Mouse (Mus musculus) T-cell, adult 2 months (primary cell): ENCODE results near the gene Sgms2.
A peak's percentile ranks its signal among the peaks of the same experiment; 100 is the strongest.

ENCODE experiments used
- DNase-seq: peaks from one replicate; pipeline ENCODE4 v3.0.0; 2022; ENCODE audit warnings: low spot score

The Sgms2 gene

DNA sequence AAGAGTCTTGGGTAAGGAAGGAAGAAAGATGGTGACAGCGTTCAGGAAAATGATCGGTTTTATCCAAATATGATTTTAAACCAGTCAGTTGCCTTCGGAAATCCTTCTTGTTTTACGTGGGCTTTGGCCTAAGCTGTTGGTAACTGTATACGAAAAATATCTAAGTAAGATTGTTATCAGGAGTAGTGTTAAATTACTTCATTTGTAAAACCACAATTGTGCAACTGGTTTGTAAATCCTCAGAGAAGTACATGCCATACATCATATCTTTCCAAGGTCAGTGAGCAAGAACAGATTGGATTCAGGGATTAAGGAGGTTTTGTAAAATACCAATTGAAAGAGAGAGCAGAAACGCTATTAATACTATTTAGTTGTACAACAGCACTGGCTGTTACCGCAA, 185.0 kb downstream of the Sgms2 start:
- DNase-seq, result no peak

DNA sequence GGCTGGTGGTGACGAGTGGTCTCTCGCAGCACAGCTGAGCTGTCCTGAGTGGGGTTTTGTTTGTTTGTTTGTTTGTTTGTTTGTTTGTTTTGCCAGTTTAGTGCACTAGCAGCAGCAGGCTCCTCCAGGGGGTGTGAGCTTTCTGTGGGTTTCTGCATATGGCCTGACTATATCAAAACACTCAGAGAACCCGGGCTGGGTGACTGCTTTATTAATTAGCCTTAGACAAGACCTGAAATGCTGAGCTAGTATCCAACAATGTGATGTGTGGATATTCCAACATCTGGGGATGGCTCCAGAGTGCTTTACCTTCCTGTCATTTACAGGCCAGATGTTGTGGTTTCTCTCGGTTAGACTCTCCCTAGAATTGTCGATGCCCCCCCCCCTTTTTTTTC, 187.9 kb downstream of the Sgms2 start:
- DNase-seq, result no peak

DNA sequence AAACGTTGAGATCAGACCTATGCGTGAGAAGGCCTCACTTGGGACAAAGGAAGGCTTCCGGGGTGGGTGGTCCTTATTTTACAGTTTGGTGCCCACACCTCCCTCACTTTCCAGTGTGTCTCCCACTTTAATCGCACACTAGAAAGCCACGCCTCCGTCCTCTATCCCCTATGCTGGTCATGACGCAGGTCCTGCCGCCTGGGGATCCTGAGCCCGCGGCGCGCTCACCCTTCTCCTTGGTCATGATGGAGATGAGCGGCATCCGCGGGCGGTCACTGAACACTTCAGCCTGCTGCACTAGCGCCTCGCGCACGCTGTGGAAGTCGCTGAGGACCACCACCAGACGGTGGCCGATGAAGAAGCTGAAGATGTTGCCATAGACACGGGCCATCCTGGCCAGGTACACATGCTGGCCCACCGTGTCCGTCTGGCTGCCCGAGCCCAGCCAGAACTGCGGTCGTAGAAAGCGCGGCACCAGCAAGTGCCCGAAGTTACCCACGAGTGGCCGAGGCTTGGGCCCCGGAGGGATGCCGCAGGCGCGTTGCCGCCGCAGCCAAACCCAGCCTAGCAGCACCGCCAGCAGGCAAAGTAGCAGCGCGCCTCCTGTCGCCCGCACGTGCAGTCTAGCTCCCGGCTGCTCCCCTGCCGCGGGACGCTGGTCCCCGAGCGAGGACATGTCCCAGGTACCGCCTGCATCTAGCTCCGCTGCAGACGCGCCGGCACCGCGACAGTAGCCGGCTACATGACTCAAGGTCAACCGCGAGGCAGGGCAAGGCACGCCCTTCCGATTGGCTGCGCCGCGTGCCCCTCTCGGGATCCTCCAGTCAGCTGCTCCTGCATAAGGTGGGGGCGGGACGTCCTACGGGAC, 188.5 kb downstream of the Sgms2 start, which contains the start of gene Cyp2u1:
Gene Cyp2u1 (minus strand): TSS at position 776 of the 868 bp plus-strand sequence.
- peak; percentile 82 for DNase-seq

DNA sequence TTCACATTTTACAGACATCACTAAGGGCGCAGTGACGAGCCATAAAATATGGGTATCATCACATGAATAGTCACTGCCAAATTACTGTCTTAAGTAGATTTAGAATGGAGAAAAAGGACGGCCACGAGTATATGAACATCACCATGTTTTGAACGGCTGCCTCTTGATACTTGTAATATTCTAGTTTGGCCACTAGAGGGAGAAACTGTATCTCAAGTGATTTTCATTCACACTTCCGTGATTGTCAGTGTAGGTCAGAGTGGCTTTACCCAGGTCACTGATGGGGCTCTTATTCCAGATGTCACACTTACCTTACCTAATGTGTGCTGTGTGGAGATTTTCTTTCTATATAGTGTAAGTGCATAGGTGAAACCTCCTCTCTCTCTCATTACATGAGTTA, 191.3 kb downstream of the Sgms2 start:
- DNase-seq, result peak; percentile 24

DNA sequence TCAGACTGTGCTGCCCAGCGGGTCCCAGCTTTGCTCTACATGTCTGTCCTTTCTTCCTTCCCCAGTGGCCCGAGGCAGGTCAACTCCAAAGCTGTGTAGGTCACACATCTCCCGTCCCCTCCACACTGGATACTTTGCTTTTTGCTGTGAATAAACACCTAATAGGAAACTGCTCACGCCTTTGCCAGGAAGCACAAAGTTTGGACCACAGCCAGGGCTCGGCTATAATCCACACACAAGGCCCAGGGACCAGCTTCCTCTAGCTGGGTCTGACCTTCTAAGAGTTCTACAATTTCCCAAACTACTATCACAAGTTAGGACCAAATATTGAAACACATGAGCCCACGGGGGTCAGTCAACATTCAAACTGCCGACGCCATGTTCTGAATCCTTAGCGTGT, 192.1 kb downstream of the Sgms2 start:
- no peak for DNase-seq

DNA sequence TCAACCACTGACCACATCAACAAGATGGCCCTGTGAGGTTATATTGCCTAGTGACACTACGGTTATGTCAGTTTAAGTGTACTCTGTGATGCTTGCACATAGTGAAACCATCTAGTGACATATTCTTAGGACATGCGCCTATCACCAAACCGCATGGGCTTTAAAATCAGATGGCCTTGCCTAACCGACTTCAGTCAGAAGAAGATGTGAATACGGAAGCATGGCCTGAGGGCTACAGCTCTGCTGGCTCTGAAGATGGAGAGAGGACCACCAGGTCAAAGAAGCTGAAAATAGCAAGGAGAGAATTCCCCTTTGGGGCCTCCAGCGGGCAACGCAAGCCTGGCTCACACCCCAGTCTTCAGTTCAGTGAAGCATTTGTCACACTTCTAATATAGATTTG, 194.3 kb downstream of the Sgms2 start:
- no peak for DNase-seq

DNA sequence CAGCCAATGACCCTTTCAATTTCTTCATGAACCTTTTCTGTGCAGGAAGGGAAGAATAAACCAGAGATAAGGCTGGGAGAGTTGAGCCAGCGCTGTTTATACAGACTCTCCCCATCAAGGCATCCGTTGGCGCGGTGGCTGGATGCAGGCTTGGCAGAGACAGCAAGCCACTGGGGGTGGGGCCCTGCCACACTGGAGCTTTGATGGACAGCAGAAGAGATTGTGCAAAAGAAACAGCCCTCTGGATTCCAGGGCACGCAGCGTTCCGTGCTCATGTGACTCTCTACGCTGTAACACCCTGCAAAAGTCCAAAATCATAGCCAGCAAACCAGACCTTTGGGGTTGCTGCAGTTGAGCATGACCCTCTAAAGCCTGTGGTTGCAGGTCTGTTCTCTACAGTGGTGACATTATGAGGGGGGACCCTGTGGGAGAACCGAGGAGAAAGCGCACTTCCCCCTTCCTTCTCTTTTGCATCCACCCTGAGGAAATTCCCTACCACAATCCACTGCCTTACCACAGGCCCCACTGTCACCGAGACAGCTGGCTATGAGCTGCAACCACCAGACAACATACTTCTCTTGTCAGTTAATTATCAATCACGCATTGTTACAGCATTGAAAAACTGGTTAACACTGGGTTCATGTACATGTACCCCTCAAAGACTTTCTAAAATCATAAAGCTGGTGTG, 195.6 kb downstream of the Sgms2 start:
- DNase-seq, result no peak

DNA sequence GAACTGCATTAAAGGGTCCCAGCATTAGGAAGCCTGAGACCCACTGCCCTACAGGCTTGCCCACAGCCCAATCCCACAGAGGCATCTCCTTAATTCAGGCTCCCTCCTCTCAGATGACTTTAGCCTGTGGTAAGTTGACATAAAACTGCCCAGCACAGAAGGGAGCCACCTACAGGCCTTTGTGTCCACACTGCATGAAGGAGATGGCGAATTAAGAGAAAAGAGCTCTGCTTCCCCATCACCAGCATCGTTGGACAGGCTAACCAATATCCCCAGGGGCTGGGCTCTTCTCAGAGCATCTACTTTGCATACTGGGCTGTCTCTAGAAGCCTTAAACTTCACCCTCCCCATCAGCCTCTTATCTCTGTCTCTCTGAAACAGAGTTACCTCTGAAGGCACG, 196.7 kb downstream of the Sgms2 start:
- DNase-seq, result no peak

DNA sequence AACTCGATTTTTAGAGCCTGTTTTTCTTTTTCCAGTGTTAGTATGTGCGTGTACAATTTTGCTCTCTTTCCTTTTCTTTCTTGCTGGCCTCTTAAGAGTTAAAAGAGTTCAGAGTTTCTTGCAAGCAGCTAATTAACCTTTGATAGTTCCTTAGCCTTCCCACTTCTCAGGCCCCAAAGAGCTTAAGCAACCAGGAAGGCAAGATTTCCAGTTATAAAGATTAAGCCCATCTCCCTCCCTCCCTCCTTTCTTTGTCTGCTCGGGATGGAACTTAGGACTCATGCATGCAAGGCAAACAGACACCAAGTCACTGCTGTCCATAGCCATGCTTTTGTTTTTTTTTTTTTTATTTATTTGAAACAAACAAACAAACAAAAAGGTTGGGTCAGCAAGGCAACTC, 198.3 kb downstream of the Sgms2 start:
- DNase-seq, result no peak

DNA sequence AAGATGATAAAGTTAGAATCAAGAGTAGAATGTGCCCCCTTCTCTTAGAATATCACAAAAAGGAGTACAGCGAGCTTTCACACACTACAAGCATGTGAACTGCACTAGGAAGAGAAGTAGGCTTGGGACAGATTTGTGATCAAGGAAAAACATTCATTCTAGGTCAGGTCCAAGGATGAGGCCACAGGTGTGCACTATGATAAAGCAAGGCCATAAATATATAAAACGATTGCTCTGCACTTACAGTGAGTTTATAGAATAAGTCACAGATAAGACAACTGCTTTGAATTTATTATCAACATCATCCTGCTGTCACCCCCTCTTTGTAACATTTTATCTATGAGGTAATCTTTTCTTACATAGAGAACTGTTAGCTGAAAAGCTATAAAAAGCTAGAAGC, 198.9 kb downstream of the Sgms2 start:
- DNase-seq, result no peak

DNA sequence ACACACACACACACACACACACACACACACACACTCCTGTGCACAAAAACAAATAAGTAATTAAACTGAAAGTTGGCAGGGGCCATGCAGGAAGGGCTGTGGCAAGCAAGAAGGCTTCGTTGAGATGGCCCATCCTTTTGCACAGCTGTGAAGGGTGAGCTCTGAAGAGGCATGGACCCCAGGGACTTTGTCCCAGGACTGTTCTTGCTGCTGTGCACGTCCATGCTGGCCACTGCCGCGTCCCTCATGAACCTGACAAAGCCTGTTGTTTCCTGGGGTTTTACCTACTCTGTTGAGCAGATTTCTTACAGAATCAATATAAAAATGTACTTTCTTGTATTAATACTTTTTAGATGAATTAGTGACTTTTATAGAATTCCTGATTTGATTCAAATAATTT, 199.3 kb downstream of the Sgms2 start:
- no peak for DNase-seq

DNA sequence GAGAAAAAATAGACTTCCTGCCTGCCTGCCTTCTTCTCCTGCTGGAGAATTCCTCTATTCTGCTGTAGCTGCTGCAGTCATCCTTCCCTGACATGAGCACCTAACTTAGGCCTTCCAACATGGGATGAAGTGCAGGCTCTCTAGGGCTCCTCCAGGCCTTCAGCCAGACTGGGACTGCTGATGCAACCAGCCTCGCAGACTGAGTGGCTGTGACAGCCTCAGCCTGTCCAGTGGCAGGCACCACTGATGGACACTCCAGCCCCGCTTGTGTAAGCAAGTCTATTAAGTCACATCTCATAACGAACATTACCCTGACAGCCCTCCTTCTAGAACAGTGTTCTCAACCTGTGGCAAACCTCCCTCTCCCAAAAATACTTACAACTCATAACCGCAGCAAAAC, 217.1 kb downstream of the Sgms2 start:
- no peak for DNase-seq

DNA sequence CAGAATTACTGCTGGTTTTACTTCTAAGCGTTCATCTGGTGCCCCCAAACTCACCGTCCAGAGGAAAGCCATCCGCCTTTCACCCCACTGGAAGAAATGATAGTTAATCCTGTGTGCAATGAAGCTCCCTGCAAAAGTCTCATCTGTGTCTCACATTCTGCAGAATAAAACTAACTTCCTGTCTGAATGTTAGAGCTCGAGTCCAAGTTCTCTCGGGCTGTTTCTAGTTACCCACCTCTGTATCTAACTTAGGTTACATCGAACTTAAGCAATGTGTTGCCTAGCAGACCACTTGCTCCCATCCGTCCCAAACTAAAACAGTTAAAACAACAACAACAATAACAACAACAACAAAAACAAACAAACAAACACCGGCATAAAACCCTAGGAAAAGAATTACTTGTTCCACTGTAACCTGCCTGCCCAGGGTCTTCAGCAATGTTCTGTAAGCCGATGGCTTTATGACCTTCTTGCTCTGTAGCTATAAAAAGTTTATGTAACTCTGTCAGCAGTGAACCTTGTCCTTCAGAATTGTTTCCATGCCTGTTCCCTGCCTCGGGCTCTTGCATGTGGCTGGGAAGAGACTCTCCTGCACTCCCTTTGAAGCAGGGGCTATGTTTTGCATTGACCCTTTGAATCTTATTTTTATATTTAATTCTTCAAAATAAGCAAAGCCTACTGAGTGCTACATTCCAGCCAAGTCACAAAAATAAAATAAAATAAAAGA, 218.7 kb downstream of the Sgms2 start:
- no peak for DNase-seq

DNA sequence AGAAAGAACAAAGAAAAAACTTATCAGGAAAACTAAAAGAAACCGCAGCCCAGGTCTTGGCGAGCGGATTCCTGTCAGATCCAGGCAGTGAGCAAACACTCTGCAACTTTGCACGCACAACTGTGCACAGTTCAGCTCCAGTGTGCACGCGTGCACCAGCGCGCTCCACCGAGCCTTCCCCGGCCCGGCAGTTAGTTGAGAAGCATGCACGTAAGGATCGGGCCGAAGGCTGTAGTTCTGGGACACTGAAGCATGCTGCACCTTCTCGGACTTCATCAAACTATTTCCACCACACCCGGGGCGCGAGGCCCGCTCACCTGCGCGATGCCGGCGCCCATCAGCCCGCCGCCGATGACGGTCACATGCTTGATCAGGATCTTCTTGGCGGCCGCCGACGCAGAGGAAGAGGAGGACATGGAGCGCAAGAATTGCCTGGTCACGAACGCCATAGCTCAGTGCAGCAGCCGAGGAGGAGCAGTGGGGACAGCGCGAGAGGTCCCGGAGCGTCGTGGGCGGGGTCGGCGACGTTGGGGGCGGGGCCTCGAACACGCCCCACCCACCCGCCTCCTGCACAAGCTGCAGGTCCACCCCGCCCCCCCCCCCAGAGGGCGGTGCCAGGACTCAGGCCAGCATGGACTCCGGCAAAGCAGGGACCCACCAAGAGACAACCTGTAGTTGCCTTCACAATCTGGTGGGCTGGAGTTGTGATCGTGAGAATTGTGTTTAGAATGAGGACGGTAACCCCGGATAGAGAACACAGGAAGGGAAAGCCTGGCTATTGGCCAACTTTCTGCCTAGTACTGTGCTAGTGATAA, 219.4 kb downstream of the Sgms2 start, which contains the start of gene Hadh:
Gene Hadh (minus strand): TSS at position 543 of the 815 bp plus-strand sequence.
- DNase-seq, result peak; percentile 81

DNA sequence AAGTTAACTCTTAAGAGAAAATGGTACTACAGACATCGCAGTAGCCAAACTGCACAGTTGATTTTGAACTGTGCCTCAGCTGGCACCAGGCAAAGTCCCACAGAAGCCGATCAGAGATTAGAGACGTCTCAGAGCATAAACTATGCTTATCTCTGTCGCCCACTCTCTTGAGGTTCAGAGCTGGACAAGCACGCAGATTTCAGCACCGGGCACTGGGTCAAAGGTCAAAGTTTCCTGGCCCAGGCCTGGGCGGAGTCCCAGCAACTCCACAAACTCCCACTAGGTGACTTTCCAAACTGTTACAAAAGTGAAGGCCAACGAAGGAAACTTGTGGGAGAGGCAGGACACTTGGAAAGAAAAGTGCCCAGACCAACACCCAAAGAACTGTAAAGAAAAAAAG, 220.1 kb downstream of the Sgms2 start:
- no peak for DNase-seq

DNA sequence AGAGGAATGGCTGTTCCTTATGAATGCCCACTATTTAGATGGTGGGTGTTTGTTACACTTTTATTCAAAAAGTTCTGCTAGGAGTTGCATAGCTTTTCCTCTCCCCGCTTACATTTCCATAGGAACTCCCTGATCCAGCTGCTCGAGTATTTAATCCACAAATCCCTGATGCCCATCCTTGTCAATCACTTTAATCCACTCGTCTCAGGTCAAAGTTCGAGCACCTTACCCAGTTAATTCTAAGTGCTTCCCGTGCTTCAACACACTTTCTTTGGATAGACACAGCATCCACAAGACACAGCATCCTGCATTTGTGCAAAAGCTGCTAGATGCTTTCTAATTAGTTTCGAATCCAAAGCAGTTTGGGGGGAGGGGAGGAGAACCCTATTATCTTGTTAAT, 220.8 kb downstream of the Sgms2 start:
- DNase-seq, result no peak
